Mouse (Mus musculus) cerebellum, adult 11 months (tissue): ENCODE measurements around the gene Rps5.
"Not testable (repeated sequence)": the region's sequence is repeated elsewhere in the genome, so short reads cannot be mapped to it uniquely, and the experiment has no call there.

ENCODE experiments used
- DNase-seq: peaks from one replicate; pipeline ENCODE4 v3.0.0; 2022

Rps5 gene

DNA sequence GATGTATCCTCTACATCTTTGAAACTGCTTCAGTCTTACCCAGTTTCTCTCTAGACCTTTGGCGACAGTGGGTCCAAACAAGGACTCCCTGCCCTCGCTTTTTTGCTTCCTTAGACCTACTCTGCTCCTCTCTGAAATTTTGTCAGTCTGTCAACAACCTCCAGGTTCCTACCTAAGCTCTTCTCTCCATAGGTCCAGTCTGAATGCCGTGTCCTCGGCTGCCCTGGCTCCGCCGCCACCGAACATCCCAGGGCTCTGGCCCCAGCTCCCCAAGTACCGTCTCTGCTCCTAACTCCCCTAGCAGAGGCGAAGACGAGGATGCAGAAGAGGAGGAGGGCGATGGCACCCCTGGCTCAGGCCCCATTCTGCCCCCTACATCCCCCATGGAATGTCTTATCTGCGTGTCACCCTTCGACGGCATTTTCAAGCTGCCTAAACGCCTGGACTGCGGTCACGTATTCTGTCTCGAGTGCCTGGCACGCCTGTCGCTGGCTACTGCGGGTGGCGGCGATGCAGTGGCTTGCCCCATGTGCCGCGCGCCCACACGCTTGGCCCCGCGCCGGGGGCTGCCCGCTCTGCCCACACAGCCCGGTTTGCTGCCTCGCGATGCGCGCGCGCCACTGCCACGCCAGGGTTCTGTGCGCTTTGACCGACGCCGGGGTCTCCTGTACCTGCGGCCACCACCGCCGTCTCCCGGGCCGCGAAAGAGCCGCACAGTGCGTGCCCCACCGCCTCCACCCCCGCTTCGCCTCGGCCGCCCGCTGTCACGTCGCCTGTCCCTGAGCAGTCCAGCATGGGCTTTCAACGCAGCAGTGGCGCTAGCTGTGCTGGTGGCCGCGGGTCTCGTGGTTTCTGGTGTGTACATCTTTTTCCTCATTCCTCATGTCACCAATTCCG is 5.9 kb downstream of the Rps5 start:
- peak; percentile 67 for DNase-seq

DNA sequence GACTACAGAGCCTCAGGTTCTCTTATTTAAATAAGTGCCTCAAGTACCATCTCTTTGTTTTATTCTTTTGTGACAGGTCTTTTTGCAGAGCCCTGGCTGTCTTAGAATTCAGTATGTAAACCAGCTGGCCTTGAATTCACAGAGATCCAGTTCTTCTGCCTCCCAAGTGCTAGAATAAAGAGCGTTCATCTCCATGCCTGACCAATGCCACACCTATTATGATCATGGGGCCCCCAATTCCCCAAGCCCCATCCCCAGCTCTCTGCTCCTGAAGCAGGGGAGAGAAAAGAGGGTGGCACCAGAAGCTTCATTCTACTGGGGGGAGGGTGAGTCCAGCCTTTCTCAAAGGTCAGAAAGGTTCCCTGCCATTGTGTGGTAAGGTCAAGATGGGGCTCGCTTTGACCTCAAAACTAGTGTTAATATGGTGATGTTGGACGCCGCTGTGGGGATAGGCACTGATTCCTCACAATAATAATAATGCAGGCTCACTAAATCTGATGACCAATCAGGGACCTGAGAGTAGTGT is 11.6 kb downstream of the Rps5 start:
- DNase-seq, result no peak

DNA sequence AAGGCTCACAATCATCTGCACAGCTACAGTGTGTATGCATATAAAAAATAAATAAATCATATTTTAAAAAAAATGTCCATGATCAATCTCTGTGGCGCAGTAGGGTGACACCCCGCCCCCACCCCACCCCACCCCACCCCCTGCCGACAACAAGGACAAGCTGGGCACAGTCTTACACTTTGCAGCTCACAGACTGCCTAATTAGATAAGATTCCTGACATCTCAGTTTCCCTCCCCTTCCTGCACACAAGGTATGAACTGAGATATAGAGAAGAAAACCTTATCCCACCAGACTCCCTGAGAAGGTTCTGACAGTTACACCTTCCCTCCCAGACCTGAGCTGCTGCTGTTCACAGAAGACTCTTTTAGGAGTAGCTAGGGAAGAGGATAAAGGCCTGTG is 12.7 kb downstream of the Rps5 start:
- no peak for DNase-seq

DNA sequence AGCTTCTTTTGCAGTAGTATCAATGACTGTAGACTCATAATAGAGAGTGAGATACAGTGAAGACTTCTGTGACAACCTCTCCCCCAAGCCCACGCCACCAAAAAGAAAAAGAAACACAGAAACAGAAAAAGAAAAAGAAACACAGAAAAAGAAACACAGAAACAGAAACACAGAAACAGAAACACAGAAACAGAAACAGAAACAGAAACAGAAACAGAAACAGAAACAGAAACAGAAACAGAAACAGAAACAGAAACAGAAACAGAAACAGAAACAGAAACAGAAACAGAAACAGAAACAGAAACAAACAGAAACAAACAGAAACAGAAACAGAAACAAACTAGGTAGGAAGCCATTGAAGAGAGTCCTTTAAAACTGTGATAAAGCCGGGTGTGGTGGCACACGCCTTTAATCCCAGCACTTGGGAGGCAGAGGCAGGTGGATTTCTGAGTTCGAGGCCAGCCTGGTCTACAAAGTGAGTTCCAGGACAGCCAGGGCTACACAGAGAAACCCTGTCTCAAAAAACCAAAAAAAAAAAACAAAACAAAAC is 15.2 kb downstream of the Rps5 start:
- not testable (repeated sequence) for DNase-seq

DNA sequence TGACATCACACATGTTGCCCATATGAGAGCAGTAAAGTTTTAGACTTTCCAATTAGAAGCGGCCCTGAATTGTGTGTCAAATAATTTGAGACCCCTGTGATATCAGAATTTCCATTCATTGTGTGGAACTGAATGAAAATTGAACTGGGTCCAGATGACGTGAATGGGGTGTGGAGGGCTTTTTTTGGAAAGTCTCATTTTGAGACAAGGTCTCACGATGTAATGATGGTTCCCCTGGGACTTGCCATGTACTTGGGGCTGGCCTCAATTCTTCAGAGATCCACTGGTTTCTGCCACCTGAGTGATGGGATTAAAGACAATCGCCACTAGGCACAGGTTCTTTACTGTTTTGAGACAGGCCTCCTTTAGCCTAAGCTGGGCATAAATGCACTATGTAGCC is 18.5 kb downstream of the Rps5 start:
- no peak for DNase-seq

DNA sequence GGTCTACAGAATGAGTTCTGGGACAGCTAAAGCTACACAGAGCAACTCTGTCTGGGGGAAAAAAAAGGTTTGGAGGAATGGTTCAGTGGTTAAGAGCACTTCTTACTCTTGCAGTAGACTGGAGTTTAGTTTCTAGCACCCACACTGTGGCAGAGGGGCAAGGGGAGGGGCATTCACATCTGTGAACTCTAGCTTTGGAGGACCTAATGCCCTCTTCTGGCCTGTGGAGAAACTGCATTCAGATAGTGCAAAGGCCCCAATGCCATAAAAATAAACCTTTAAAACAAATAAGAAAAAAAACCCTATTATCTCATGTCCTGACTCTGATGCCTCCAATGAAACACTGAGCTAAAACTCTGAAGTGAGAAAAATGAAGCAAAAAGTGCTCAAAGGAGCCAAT is 21.4 kb downstream of the Rps5 start:
- no peak for DNase-seq

DNA sequence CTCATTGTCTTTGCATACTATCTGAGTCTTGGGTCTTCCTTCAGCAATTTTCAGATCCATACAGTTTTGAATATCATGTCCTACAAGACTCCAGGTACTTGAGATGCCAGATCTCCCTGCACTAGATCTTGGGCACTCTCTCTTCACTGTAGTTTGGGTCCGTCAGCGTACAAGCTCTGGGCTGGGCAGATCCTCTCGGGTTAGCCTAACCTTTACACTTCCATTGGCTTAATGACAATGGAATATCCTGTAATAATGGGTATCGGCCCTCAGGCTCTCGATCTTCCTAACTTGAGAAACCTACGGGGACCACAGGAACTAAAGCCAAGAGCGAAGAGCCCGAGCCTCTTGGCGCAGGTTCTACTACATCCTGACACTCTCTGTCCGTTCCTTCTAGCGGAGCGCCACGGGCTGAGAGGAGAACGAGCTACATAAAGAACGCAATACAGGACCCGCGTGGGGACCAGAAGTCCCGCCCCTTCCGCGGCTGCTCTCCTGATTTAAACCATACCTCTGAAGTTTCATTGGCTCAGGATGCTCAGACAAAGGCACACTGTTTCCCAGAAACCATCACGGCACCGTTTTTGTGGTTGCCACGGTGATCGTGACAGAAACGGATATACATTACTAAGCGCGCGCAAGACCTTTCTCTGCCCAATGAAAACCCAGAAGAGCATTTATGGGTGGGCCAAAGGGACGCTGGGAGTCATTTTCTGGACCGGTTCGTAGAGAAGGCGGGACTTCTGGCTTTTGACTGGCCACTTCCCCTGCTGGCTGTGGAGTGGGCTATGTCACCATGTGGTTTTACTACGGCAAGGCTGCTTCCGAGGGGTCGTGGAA is 27.2 kb downstream of the Rps5 start:
- DNase-seq, result peak; percentile 92

DNA sequence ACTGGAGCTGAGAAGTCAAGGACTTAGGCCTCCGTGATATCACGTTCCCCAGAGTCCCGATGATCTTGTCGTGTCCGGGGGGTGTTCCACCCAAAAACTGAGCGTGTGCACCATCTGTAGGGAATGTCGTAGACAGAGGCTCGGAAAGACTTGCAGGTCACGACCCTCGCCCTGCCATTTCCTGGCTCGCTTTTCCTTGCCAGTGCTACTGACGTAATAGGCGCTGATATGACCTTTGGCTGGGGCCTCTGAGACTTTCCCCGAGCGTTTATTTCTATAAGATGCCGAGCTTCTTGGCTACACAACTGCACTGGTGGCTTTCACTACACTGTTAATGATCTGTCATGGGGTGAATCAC is 27.8 kb downstream of the Rps5 start:
- DNase-seq, result no peak

DNA sequence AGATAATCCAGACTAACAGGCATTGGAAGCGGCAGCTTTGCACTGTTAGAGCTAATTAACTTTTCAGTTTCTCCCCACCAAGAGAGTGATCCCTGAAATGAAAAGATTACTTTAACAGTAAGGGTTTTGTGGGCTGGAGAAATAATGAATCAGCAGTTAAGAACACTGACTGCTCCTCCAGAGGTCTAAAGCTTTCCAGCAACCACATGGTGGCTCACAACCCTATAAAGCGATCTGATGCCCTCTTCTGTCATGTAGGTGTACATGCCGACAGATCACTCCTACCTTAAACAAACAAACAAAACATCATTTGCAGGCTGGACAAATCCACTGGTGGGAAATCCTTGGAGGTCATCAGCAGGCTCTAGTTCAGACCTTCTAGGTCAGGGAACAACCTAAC is 32.8 kb downstream of the Rps5 start:
- no peak for DNase-seq

DNA sequence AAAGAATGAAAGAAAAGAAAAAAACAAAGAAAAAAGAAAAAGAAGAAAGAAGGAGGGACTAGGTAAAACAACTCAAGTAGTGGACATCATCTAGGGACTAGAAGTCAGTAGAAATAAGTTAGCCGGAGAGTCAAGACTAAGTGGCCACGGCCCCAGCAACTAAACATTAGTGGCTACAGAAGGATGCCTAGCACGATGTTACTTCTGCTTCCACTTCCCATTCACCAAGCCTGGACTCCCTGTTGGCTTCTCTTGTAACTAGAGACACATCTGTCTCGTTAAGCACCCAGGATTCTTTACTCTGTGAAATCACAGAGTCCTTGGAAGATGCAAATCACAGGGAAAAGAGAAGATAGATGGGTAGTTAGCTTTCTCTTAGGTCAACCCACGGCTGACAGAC is 35.4 kb downstream of the Rps5 start:
- DNase-seq, result no peak

DNA sequence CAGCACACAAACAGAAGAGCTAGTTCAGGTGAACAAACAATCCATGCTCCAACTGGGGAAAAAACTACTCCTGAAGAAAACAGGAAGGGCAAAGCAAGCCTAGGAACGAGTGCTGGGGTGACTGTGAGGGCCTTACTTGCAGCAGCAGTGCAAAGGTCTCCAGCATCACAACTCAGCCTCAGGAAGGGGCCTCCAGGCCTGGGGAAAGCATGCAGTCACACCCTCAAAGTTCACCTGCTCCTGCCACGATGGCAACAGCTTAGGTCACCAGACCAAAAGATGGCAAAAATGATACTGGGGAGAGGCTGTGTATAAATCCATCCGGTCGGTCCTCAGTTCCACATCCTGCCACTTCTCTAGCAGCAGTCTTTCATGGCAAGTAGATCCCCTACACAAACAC is 36.9 kb downstream of the Rps5 start:
- DNase-seq, result no peak

DNA sequence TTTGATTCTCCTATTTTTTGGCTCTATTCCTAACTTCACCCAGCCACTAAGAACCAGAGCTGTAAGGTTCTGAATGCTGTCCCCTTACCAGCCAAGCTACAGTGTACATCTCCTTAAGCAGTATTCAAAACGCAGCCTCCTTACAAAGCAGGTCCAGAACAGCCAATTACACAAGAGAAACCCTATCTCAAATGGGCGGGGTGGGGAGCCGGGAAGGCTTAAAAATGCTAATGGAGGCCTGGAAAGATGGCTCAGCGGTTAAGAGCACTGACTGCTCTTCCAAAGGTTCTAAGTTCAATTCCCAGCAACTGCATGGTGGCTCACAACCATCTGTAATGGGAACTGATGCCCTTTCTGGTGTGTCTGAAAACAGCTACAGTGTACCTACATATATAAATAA is 37.6 kb downstream of the Rps5 start:
- DNase-seq, result no peak

DNA sequence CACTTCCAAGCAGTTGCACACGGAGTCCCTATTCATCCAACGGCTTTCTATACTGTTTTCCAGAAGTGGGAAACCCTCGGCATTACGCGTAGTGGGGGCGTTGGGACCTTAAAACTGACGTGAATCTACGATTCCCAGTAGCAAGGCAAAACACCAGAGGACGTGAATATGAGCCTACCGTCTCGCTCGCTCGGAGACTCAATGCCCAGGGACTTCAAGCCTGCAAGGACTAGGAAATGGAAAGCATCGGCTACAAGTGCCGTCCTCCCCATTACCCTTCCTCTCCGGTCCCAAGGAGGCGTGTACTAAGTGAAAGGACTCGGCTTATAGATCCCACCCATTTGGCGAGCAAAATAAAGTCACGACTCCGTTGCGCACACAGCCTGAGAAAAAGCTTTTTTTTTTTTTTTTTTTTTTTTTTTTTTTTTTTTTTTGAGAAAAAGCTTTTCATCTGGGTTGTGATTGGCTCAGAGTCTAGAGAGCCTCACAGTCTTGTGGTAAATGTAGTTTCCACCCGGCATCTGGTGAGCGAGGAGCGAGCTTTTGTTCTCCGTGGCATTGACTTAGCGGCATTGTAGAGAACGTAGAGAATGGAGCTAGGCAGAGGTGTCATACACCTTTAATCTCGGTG is 39.5 kb downstream of the Rps5 start:
- DNase-seq, result no peak

DNA sequence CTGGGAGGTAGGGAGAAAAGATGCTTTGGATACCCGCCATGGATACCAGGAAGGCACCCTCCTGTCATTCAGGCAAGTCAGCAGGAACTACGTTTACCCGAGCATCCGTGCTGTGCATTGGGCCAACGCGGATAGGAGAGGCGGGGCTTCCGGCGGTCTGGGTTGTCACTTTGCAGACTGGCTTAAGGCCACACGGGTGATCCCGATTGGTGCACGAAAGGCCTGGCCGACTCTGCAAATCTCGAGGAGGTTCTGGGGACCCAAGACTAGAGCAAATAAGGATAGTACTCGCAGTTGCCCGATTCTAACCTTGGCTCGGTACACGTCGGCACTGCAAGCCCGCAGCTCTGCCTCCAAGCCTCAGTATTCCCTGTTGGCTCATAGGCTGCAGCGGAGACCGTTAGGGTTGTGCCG is 43.6 kb downstream of the Rps5 start, which contains the start of gene Zfp324:
Gene Zfp324, plus strand, starts transcription at position 161 of the 414 bp plus-strand sequence.
- DNase-seq, result peak; percentile 88

DNA sequence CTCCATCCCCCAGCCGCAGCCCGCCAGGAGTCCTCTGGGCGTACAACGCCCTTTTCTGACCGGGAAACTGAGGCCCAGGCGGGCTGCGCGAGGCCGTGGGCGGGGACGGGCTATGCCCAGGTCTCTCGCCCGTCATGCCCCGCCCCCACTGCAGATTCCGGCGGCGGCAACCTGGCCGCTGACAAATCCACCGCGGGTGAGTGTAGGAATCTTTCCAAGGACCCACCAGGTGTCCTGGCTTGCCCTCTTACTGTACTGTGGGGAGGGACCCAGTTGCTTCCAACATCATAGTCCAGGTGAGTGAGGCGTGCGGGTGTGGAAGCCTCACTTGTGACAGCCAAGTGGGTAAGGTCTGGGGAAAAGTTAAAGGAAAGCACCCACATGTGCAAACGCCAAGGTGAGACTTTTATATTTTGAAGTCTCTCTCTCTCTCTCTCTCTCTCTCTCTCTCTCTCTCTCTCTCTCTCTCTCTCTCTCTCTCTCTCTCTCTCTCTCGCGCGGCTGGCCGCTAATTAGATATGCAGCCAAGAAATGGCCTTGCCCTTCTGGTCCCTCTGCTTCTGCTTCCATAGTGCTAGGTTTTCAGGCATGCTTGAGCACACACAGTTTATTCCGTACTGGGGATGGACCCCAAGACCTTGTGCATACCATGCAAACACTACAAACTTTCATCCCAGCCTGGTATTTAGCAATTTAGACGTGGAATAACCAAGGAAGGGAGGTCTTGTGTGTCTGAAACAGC is 44.2 kb downstream of the Rps5 start:
- DNase-seq, result peak; percentile 85

DNA sequence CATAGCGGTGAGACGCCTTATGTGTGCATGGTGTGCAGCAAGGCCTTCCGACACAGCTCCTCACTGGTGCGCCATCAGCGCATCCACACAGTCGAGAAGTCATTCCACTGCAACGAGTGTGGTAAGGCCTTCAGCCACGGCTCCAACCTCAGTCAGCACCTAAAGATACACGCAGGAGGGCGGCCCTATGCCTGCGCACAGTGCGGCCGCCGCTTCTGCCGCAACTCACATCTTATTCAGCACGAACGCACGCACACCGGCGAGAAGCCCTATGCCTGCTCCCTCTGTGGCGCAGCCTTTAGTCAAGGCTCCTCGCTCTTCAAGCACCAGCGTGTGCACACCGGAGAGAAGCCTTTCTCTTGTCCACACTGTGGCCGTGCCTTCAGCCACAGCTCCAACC is 48.8 kb downstream of the Rps5 start:
- no peak for DNase-seq
